Mouse (Mus musculus) lung, adult 2 months (tissue): ENCODE data around the gene 1110008L16Rik.

ENCODE experiments used
- CTCF ChIP-seq: fragments of 200-500 bp; IDR thresholded peaks from 2 replicates; pipeline ENCODE4 v1.5.1; 2011; ENCODE audit warnings: mild to moderate bottlenecking, low read length, control low read depth; ENCODE audit not compliant: insufficient read depth
- POLR2A ChIP-seq: fragments of 200-500 bp; IDR thresholded peaks from 2 replicates; pipeline ENCODE4 v1.6.1; 2011; ENCODE audit warnings: low read depth, mild to moderate bottlenecking, control low read depth, low read length, borderline replicate concordance; ENCODE audit errors: extremely low read depth

DNA sequence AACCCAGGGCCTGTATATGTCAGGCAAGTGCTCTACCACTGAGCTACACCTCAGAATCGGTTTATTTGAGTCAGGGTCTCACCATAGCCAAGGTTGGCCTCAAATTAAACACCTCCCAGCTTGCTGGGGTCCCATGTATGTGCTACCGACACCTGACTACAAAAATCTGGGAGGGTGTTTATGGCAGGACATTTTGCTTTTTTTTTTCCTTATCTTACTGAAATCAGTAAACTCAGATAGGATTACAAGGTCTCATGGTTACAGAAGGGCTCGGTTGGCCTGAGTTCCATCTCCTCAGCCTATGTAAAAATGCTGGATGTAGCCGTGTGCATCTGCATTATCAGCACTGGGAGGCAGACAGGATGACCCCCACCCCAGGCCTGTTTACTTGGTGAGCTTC lies 29.4 kb downstream of the 1110008L16Rik start:
- TF ChIP-seq CTCF: no peak
- no peak for TF ChIP-seq POLR2A
